Mouse (Mus musculus) cerebellum, adult 8-10 months (tissue): Measurements from ENCODE around the gene Taok1.
A peak's percentile ranks its signal among the peaks of the same experiment; 100 is the strongest.
"Not testable (repeated sequence)": the region's sequence is repeated elsewhere in the genome, so short reads cannot be mapped to it uniquely, and the experiment has no call there.

Experiments
- DNase-seq: peaks from one replicate; pipeline ENCODE4 v3.0.0; 2022

Taok1 gene

GRCm38 (mm10) chr11:77607538-77608455, at the start of gene Taok1:
Gene Taok1 (minus strand): TSS chr11:77607815.
- peak; percentile 94 for DNase-seq

DNA sequence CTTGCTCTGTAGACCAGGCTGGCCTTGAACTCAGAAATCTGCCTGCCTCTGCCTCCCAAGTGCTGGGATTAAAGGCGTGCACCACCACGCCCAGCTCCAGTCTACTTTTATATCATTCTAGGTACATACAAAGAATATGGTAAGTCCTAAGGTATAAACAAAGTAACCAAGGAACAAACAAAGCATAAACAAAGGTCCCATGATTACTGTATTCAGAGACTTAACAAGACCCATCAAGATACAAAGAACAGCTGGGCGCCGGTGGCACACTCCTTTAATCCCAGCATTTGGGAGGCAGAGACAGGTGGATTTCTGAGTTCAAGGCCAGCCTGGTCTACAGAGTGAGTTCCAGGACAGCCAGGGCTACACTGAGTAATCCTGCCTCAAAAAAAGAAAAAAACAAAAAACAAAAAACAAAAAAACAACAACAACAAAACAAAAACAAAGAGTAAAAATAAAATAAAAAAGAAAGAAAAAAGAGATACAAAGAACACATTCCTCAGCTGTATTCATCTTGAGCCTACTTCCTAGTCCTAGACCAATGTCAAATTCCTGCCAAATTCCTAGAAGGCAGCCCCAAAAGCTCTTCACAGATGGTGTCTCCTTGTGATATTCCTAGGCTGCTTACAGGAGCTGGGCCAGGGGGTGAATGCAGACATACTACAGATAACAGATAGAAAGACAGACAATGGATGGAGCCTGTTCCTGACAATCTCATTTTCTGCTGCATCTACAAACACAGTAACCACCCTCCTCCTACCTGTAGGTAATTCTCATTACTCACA, 46.0 kb upstream of the Taok1 start:
- DNase-seq = not testable (repeated sequence)

DNA sequence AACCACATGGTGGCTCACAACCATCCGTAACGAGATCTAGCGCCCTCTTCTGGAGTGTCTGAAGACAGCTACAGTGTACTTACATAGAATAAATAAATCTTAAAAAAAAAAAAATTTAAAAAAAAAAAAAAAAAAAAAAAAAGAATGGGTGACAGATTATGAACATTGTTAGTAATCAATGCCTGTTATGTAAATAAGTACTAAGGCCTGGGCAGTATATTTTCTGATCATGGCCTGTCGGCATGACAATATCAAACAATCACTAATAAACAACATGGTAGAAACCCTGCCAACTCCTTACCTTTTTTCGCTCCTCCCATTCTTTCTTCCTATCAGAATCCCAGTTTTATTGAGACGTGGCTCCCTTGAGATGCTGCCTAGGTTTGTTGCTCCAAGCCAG, 44.9 kb upstream of the Taok1 start:
- DNase-seq = no peak

DNA sequence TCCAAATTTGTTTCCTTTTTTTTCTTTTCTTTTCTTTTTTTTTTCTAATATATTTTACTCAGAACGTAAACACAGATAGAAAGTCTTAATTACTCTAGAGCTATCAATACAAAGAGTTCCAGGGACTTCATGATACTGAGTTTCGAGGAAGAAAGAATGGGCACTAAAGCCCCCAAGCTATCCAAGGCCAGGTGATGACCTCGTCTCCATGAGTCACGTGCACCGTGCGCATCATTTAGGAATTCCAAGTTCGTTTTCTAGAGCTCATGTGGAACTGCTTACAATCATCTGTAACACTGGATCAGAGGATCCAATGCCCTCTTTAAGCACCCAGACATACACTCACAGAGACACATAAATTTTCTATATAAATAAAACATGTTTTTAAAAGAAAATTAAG, 41.3 kb upstream of the Taok1 start:
- no peak for DNase-seq

DNA sequence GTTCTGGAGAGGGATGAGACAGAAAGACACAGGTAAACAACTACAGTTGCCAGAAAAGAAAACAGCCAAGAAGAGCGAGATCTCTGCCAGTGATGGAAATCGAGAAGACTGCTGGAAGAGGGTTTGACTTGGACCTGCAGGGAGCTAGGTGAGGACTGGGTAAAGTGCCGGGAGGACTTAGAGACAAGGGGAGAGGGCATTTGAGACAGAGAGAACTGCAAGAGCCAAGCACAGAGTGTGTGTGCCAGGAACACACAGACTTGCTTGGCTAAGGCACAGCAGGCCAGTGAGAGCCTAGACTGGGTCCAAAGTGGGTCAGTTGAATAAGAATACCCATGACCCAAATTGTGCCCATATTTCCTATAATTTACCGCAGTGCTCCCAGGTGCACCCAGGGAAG, 37.9 kb upstream of the Taok1 start:
- peak; percentile 34 for DNase-seq

DNA sequence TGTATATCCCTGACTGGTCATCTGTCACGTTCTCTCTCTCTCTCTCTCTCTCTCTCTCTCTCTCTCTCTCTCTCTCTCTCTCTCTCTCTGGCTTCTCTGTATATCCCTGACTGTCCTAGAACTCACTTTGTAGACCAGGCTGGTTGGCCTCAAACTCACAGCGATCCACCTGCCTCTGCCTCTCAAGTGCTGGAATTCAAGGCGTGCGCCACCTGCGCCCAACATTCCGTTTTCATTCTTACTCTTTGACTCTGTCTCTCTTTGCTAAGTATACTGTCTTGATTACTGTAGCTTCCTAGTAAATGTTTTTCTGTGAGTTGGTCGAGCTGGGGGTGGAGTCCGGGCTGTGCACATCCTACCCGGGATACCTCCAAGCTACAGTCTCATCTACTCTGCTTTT, 33.8 kb upstream of the Taok1 start:
- DNase-seq = no peak

DNA sequence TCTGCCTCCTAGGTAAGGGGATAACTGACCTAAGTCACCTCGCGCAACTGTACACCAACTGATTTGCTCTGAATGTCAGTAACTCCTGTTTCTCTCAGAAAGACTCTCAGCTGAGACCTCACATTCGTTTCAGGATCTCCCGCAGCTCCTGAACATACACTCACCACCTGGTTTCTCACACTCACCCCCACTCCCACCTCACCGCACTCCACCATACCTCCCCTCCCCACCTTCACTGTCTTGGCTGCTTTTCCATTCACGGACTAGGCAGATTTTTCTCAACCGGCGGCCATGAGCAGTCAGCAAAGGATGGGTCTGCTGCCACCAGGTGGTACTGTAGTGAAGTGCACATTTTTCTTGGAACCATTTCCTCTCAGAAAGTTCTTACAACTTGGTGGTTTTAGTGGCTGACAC, 22.6 kb upstream of the Taok1 start:
- peak; percentile 82 for DNase-seq

- no peak for DNase-seq
Observed at GRCm38 (mm10) chr11:77629476-77629875, 21.9 kb upstream of the Taok1 start.

GRCm38 (mm10) chr11:77626596-77627535, 19.3 kb upstream of the Taok1 start:
- no peak for DNase-seq

DNA sequence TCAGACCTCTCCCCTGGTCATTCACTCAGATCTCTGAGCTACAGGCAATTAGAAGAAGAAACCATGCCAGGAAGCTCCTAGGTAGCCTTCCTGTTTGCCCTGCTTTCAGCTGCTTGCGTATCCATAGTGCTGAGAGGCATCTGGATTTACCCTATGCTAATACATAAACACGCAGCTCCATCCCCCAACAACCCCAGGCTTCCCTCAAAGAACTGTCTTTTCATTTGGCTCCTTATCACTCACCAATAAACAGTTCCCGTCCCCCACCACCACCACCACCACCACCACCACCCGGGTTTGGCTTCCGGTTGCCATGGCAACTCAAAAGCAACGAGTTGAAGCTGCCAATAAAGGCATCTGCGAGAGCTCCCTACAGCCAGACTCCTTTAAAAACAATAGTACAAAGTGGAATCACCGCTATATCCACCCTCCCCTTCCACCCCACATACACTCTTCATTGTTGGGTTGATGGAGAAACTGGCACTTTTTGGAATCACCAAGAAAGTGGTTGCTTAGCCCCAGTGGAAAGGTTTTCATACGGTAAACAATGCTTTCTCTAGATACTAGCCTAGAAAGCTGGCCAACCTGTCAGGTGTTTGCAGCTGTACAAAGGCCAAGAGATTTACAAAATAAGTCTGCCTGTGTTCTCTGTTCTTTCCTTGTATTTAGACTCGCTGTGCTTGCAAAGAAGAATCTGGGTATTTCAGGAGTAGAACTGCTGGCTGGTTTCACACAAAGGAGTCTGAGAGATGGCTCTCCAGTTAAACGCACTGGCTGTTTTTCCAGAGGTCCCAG, 17.6 kb upstream of the Taok1 start:
- DNase-seq = no peak

DNA sequence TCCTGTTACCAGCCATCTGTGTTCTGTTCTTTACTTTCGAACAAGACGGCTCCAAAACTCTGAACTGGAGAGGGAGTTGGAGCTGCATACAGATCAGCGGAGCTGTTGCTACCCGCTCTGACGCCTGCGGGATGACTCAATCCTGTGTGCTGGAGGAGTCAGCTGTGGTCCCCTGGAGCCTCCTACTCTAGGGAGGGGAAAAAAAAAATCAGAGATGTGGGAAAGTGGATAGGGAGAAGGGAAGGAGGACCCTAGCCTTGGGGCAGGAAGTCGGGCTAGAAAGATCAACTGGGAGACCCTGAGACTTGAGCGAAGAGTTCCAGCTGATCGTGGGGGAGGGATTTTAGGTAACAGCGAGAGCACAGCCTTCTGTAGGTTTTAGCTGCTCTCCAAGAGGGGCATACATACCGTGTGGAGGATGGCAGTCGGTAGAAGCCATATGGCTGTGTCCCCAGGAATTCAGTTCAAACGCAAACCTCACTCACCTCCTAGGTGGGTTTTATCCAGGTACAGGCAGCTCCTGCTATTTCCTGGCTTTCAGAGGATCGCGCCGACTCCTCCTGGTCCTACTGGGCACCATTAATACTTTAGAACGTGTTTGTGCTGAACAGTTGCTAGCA, 16.9 kb upstream of the Taok1 start:
- DNase-seq = peak; percentile 47

DNA sequence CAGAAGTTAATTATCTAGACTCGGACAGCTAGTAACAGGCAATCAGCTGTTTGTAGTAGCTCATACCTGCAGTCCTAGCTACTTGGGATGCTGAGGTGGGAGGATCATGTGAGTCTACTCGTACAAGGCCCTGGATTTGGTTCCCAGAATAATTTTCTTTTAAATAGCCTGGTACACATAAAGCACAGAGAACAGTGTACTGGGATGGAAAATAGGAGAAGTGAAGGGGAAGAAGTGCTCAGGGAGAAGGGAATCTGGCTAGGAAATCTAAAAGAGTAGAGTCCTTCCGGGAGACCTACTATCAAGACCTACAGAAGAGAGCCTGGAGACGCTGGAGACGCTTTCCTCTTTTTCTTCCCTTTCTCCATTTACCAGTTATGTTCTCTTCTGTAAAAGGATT, 16.4 kb upstream of the Taok1 start:
- DNase-seq = no peak

GRCm38 (mm10) chr11:77621902-77622535, 14.4 kb upstream of the Taok1 start:
- no peak for DNase-seq

- no peak for DNase-seq
Observed at GRCm38 (mm10) chr11:77615084-77615624, 7.5 kb upstream of the Taok1 start.

GRCm38 (mm10) chr11:77606835-77607537, 629 bp downstream of the Taok1 start:
- peak; percentile 49 for DNase-seq

- DNase-seq = no peak
Observed at GRCm38 (mm10) chr11:77606469-77606834, 1.2 kb downstream of the Taok1 start.

GRCm38 (mm10) chr11:77597266-77597665, 10.3 kb downstream of the Taok1 start:
- DNase-seq = no peak

- no peak for DNase-seq
Observed at GRCm38 (mm10) chr11:77591388-77591787, 16.2 kb downstream of the Taok1 start.

- DNase-seq = no peak
Observed at GRCm38 (mm10) chr11:77590801-77591200, 16.8 kb downstream of the Taok1 start.

GRCm38 (mm10) chr11:77585201-77585600, 22.4 kb downstream of the Taok1 start:
- DNase-seq = peak; percentile 63
